Mouse (Mus musculus) liver, embryonic 14.5 days (tissue): ENCODE data around the gene Sec23b.

ENCODE experiments used
- CTCF ChIP-seq: IDR thresholded peaks from 2 replicates; pipeline ENCODE4 v1.5.1; 2016; ENCODE audit warnings: antibody characterized with exemption, low read depth, control low read depth
- EP300 ChIP-seq: IDR thresholded peaks from 2 replicates; pipeline ENCODE4 v1.6.1; 2016; ENCODE audit warnings: antibody characterized with exemption, low read depth

GRCm38 (mm10) chr2:144547559-144547958 is 8.5 kb upstream of the Sec23b start:
- no peak for TF ChIP-seq CTCF
- TF ChIP-seq EP300, result no peak
